Mouse (Mus musculus) R1 (cell line): ENCODE measurements at regions not wholly inside any gene's neighbourhood (a gene's known extent, or its start where the extent isn't known, plus 50 kb on each side); places are given as distances from the start of the nearest gene placed in this dataset.
A peak's percentile ranks its signal among the peaks of the same experiment; 100 is the strongest.

Experiments
- DNase-seq: peaks from one replicate; pipeline ENCODE4 v3.0.0-alpha.2; 2018; ENCODE audit warnings: low read depth, low spot score

DNA sequence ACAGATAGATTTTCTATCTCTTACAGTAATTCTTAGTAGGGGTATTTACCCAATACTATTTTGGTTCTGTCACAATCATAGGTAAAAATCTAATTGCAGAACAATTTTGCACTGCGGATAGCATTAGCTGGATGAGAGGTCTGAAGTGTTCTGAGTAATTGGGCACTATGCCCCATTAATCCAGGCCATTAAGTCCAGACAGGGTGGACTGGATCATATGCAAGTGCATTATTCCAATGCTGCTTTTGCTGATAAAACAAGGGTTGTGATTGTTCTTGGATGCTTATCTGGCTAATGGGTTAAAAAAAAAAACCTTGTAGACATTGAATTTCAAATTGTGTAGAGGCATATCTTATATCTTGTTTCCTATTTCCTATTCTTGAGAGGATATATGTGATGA lies 1732.6 kb upstream of the Gm6569 start:
- no peak for DNase-seq

DNA sequence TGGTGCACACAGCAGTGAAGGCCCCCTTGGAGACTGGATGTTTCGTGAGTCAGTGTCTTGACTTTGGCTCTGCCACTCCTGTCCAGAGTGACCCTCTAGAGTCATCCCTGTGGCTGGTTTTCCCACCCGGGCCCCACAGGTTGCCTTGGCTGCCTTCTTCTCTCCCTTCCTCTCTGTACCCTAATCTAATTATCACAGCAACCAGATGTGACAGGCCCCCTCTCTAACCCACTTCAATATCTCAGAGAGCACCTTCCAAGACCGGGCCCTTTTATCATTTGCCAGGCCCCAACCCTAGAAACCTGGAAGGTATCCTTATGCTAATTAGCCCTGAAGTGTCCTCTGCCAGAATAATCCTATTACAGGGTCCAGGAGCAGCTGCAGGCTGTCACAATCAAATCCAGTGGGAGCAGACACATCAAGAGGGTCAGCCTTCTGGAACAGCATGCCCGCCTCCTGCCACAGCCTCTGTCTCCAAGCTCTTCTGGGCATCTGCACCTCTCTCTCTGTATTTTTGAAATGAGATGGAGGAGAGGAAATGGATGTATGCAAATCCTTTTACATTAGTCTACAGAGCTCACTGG lies 1728.4 kb upstream of the Gm6569 start:
- no peak for DNase-seq

DNA sequence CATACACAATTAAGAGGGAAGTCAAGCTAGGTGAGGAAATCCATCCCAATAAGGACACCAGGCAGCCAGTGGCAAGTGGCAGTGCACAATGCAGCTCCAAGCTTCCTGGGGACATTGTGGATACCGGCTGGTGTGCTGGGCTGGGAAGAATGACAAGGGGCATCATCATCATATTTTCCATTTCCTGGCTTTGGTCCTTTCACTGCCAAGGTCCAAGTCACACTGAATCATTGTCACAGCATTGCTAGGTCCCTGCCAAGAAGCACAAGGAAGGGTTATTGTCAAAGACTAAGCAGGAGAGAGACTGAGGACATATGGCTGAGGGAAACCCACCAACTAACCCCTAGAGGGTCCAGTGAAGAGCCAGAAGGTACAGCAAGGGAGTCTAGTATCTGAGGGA lies 1723.8 kb upstream of the Gm6569 start:
- no peak for DNase-seq

DNA sequence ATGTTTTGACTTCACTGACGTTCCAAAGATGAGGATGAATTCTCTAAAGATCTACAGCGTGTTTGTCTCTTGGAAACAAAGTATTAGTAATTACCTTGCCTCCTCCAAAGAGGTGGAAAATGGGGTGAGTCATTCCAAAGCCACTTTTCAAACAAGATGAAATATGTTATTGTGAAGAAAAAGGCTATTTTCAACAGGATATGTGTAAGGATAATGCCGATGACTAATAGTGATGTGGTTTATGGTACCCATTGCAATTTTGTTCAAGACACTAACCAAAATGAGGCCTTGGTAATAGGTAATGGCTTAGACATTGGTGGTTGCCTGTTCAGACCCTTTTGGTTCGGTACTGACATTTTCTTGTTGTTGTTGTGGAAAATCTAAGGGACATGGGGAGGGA lies 1717.6 kb upstream of the Gm6569 start:
- DNase-seq = no peak

DNA sequence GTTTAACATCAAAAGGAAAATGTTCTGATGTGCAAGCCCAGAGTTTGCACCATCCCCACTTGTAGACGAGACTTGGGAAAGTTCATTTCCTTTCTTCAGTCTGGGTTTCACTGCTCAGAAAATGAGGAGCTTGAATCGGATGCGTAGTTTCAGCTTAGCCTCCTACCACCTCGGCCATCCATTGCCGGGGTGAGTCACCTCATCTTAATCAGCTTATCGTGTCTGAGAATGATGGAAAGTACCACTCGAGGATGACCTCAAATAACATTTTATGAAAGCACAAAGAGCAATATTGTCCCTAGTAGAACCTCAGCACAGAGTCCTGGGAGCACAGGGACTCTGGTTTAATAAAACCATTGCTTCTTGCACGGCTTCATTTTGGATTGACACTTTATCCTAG lies 1700.1 kb upstream of the Gm6569 start:
- no peak for DNase-seq

- DNase-seq = no peak
Measured at GRCm38 (mm10) chr15:72135992-72136617, 1698.3 kb upstream of the Gm6569 start.

DNA sequence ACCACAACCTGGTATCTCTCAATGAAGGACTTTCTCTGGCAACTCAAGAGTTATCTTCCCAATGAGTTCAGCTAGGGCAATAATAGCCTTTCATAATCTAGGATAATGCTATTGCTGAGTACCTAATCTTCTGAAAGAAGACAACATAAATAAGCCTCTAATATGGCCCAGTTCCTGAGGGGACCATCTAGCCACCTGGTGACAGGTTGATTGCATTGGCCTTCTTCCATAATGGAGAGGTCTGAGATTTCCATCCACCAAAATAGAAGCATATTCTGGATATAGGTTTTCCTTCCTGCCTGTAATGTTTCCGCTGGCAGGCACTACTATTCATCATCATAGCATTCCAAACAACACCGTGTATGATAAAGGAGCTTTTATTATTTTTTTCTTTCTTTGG lies 1694.2 kb upstream of the Gm6569 start:
- DNase-seq = no peak

GRCm38 (mm10) chr15:72150581-72150980 lies 1683.8 kb upstream of the Gm6569 start:
- no peak for DNase-seq

- peak; percentile 93 for DNase-seq
Measured at GRCm38 (mm10) chr15:72158505-72158904, 1675.9 kb upstream of the Gm6569 start.

DNA sequence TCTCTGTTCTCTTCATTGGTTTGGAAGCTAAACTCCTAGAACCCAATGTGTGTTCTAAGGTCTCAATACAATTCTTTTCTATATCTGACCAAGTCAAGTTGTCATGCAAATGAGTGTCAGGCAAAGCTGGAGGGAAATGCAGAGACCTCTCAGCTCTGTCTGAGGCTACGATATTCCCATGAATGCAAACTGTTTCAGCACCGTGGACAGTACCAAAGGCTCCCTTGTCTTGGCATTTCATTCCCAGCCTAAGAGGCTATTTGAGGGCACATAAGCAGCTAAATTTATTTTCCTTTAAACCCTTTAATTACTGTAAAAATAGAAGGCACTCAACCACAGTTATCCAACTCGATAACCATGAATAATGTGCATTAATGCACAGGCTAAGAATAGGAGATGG lies 1633.5 kb upstream of the Gm6569 start:
- peak; percentile 53 for DNase-seq

- no peak for DNase-seq
Measured at GRCm38 (mm10) chr15:72201791-72202190, 1632.6 kb upstream of the Gm6569 start.

DNA sequence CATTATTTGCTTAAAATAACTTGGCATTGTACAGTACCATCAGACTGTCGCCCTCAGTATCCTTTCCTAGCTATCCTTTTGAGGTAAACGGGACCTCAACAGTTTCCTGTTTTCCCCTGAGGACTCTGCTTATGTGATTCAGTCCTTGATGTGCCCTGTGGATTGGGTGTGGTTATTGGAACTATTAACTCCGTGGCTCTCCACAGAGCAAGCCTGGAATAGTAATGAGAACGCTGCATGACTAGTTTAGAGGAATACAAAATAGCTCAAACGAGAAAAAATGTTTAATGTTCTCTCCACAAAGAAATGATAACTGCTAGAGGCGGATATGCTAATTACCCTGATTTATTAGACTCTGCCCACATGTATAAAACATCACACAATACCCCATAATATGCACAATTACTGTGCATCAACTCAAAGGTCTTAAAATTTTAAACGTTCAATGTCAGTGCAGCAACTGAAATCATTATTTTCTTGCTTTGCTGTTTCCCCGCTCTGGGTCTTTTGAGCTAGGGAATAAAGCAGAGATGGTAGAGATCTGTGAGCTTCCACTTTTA lies 1629.0 kb upstream of the Gm6569 start:
- DNase-seq = no peak

GRCm38 (mm10) chr15:72205950-72206349 lies 1628.4 kb upstream of the Gm6569 start:
- DNase-seq = peak; percentile 59

GRCm38 (mm10) chr15:72207589-72207988 lies 1626.8 kb upstream of the Gm6569 start:
- no peak for DNase-seq

- DNase-seq = no peak
Measured at GRCm38 (mm10) chr15:72208076-72208475, 1626.3 kb upstream of the Gm6569 start.

DNA sequence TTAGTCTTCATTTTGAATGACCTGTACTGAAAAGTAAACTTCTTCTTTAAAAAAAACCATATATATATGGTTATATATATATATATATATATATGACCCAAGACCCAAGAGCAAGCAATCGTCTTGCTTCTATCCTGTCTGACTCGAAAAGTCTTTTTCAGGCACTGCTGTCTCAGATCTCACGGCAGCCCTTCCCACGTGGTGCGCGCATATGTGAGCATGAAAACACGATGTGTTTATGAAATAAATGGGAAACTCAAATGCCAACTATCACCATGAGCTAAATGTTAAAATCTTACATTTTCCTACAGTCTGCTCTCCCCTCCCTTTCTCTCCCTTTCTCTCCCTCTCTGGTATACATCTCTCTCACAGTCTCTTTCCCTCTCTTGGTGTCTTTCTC lies 1625.4 kb upstream of the Gm6569 start:
- no peak for DNase-seq

GRCm38 (mm10) chr15:72217731-72218130 lies 1616.6 kb upstream of the Gm6569 start:
- no peak for DNase-seq

GRCm38 (mm10) chr15:72219985-72220384 lies 1614.4 kb upstream of the Gm6569 start:
- no peak for DNase-seq

GRCm38 (mm10) chr15:72220786-72221185 lies 1613.6 kb upstream of the Gm6569 start:
- DNase-seq = no peak

DNA sequence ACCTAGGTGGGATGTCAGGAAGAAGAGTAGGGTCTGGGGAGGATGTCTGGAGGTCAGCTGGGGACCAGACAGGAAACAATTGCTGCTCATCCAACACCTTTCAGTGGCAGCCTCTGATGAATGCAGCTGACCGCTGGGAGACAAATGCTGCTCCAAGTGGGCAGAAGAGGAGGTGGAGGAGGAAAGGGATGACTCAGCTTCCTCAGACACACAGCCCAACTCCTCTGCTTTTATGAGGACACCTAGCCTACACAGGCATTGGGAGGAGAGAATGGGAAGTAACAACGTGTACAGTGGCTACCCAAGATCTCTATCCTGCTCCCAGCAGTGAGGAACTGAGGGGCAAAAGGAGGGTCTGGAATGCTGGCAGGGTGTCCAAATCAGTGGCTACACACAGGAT lies 1602.0 kb upstream of the Gm6569 start:
- DNase-seq = no peak

GRCm38 (mm10) chr15:72264619-72265018 lies 1569.7 kb upstream of the Gm6569 start:
- DNase-seq = peak; percentile 27

GRCm38 (mm10) chr15:72283846-72284245 lies 1550.5 kb upstream of the Gm6569 start:
- no peak for DNase-seq

DNA sequence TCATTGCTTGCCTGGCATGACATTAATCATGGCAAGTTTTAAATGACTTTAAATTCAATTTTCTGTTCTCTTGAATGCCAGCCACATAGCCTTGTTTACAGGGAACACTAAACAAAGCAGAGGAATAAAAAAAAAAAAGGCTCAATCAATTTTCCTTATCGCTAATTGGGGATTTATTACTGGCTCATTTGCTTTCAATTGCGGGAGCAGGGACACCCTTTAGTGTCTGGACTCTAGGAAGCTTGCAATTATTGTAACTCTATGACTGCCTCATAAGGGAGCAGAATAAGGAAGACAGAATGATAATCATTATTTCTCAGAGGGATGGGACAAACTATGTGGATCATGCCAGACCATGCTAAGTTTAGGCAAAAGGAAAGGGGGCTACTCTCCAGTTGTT lies 1537.7 kb upstream of the Gm6569 start:
- DNase-seq = no peak
